Mouse (Mus musculus) frontal cortex, postnatal 14 days (tissue): ENCODE measurements around the gene Myo1d.

ENCODE experiments used
- DNase-seq, 2 experiments: peaks; one replicate each; pipeline ENCODE4 v3.0.0; 2022; ENCODE audit warnings: low spot score in 2 of 2

The Myo1d gene

GRCm38 (mm10) chr11:80723406-80724047 is 56.3 kb downstream of the Myo1d start:
- DNase-seq, result no peak

- DNase-seq, result no peak
These were observed 60.8 kb downstream of the Myo1d start for GRCm38 (mm10) chr11:80719014-80719413.

- DNase-seq, result no peak
These were observed 61.8 kb downstream of the Myo1d start for GRCm38 (mm10) chr11:80718036-80718435.

GRCm38 (mm10) chr11:80715115-80715514 is 64.7 kb downstream of the Myo1d start:
- DNase-seq, result no peak

GRCm38 (mm10) chr11:80713705-80714104 is 66.1 kb downstream of the Myo1d start:
- DNase-seq, result no peak

- DNase-seq, result no peak
These were observed 67.6 kb downstream of the Myo1d start for GRCm38 (mm10) chr11:80712201-80712600.

- DNase-seq, result no peak
These were observed 68.5 kb downstream of the Myo1d start for GRCm38 (mm10) chr11:80711336-80711735.

- DNase-seq, result no peak
These were observed 79.2 kb downstream of the Myo1d start for GRCm38 (mm10) chr11:80700611-80701010.

- DNase-seq, result no peak
These were observed 81.1 kb downstream of the Myo1d start for GRCm38 (mm10) chr11:80698721-80699120.

- DNase-seq, result no peak
These were observed 83.5 kb downstream of the Myo1d start for GRCm38 (mm10) chr11:80696350-80696749.

- no peak for DNase-seq
These were observed 95.2 kb downstream of the Myo1d start for GRCm38 (mm10) chr11:80684603-80685002.

- DNase-seq, result no peak
These were observed 97.1 kb downstream of the Myo1d start for GRCm38 (mm10) chr11:80682745-80683144.

- DNase-seq, result no peak
These were observed 106.8 kb downstream of the Myo1d start for GRCm38 (mm10) chr11:80673013-80673412.

- no peak for DNase-seq
These were observed 109.4 kb downstream of the Myo1d start for GRCm38 (mm10) chr11:80670391-80670790.

GRCm38 (mm10) chr11:80669934-80670333 is 109.9 kb downstream of the Myo1d start:
- DNase-seq, result no peak

GRCm38 (mm10) chr11:80666211-80666610 is 113.6 kb downstream of the Myo1d start:
- DNase-seq, result no peak

GRCm38 (mm10) chr11:80664261-80664660 is 115.6 kb downstream of the Myo1d start:
- no peak for DNase-seq

GRCm38 (mm10) chr11:80645111-80645510 is 134.7 kb downstream of the Myo1d start:
- DNase-seq, result no peak

GRCm38 (mm10) chr11:80628992-80629865 is 150.6 kb downstream of the Myo1d start:
- DNase-seq, result no peak

- no peak for DNase-seq
These were observed 151.2 kb downstream of the Myo1d start for GRCm38 (mm10) chr11:80628581-80628980.

- DNase-seq, result no peak
These were observed 156.8 kb downstream of the Myo1d start for GRCm38 (mm10) chr11:80623038-80623380.

GRCm38 (mm10) chr11:80622233-80623037 is 157.4 kb downstream of the Myo1d start:
- DNase-seq, result no peak
